Mouse (Mus musculus) intestine, postnatal 0 days (tissue): Measurements from ENCODE around the gene Cdyl2. TPM values are rescaled to one million over a fixed set of nuclear protein-coding genes. Genes with fewer than 3 reads are reported as not detected.
A peak's percentile ranks its signal among the peaks of the same experiment; 100 is the strongest.

Source experiments
- ATAC-seq: fragments of 200-750 bp; cut with Nextera tagmentation; 2 replicates; pipeline ENCODE4 v1.8.0; 2017; ENCODE audit warnings: mild to moderate bottlenecking, moderate TSS enrichment, moderate library complexity
- H3K27ac ChIP-seq: fragments of 300-500 bp; sonication (generic); 2 replicates; pipeline ENCODE4 v1.5.1; 2014; ENCODE audit warnings: mild to moderate bottlenecking, low read depth, low read length, moderate library complexity
- H3K27me3 ChIP-seq: fragments of 300-500 bp; sonication (generic); replicated peaks from 2 replicates; pipeline ENCODE4 v1.6.1; 2014; ENCODE audit warnings: low read length, mixed read lengths; ENCODE audit not compliant: control insufficient read depth, insufficient read depth
- H3K36me3 ChIP-seq: fragments of 300-500 bp; sonication (generic); 2 replicates; pipeline ENCODE4 v1.6.1; 2014; ENCODE audit warnings: mild to moderate bottlenecking, moderate library complexity; ENCODE audit not compliant: control insufficient read depth, insufficient read depth
- H3K4me1 ChIP-seq: fragments of 300-500 bp; sonication (generic); replicated peaks from 2 replicates; pipeline ENCODE4 v1.6.1; 2014; ENCODE audit warnings: antibody characterized with exemption, low read length, mixed read lengths; ENCODE audit not compliant: control insufficient read depth, insufficient read depth
- H3K4me2 ChIP-seq: fragments of 300-500 bp; sonication (generic); replicated peaks from 2 replicates; pipeline ENCODE4 v1.6.1; 2014; ENCODE audit warnings: low read depth, mild to moderate bottlenecking, moderate library complexity
- H3K4me3 ChIP-seq: fragments of 300-500 bp; sonication (generic); 2 replicates; pipeline ENCODE4 v1.5.1; 2014; ENCODE audit warnings: low read depth, low read length
- H3K9ac ChIP-seq: fragments of 300-500 bp; sonication (generic); 2 replicates; pipeline ENCODE4 v1.6.1; 2014; ENCODE audit warnings: mild to moderate bottlenecking, low read depth, low read length
- H3K9me3 ChIP-seq: fragments of 300-500 bp; sonication (generic); 2 replicates; pipeline ENCODE4 v1.6.1; 2016; ENCODE audit warnings: mixed run types; ENCODE audit not compliant: control insufficient read depth
- CTCF ChIP-seq: sonication (generic); IDR thresholded peaks from 2 replicates; pipeline ENCODE4 v1.5.1; 2016; ENCODE audit warnings: low read depth, mild to moderate bottlenecking, control low read depth, antibody characterized with exemption, moderate library complexity
- WGBS: fragments of 180-500 bp; shearing (Covaris S2); extraction: QIAGEN DNeasy Blood & Tissue Kit; methylation state at CpG from one replicate; pipeline ENCODE4 v1.1.7; 2014; 5-methylcytosine and 5-hydroxymethylcytosine counted together
- polyA plus RNA-seq: library from polyadenylated mRNA; unstranded; fragments of >200 nt; fragmentation: Nextera tagmentation; extraction: Ambion mirVana; gene quantifications from 2 replicates; pipeline ENCODE4 v1.2.1, GENCODE M21; 2015

The Cdyl2 gene
- polyA plus RNA-seq, 1 experiment from 2014 or later = 2.8 TPM

DNA sequence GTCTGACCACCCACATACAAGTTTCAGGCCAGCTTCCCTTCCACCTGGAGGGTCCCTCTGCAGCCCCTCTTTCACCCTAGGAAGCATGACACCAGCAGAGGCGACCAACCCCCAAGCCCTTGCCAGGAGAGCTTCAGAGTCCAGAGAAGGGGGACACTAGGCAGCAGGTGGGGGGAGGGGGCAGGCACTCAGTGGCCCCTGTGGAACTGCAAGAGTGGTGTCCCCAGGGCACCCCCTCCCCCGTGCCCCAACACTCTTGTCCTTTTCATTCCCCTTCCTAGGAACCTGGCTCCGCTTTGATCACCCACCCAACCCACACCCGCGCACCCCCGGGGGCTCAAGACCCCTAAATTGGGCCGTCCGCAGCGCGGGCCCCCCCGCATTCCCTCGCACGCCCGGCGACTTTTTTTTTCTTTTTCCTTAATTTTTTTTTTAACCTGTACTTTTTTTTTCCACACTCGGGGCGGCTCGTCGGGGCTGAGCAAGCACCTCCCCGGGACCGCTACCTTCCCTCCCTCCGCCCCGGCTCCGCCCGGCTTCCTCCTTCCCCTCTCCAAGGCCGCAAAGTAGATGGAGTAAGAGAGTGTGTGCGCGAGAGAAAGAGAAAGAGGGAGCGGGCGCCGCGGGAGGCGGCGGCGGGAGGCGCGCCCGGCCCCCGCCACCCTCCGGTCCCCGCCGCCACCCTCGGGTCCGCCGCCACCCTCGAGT is 661 bp downstream of the Cdyl2 start:
- Histone ChIP-seq H3K27me3 (peaks cover 19% of the 10 kb centered on the region; the same call in 1 of the 2 replicates), H3K27ac (peak overlapping the region; percentile 66), H3K4me3 (peak overlapping the region; percentile 84), H3K36me3 (no peaks in the 10 kb centered on the region), H3K4me2 (peak overlapping the region; percentile 85), H3K9ac (peak overlapping the region; percentile 68), H3K9me3 (no peaks in the 10 kb centered on the region), H3K4me1 (no peaks in the 10 kb centered on the region)
- 1% methylated on average over 38 of the region's 46 CpGs for WGBS
- no peak for TF ChIP-seq CTCF
- peak; percentile 37 for ATAC-seq

DNA sequence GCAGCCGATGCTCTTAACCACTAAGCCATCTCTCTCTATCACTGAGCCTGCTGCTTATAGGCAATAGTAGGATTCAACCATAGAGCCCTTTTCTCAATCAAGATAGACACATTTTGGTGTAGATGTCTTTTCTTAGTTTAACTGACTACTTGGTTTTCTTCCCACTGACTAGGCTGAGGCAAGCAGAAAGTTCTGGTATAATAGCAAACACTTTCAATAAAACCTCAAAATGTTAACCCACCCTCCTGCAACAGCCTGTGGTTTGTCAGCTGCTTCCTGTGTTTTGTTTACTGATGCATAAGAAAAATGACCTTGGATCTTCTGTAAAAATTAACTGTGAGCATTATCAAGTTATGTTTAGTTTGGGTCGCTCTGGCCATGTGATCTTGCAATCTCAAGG is 11.3 kb downstream of the Cdyl2 start:
- H3K9ac ChIP-seq = no peak overlapping the region
- H3K4me1 ChIP-seq = no peaks in the 10 kb centered on the region
- no peak for ATAC-seq
- H3K36me3 ChIP-seq = no peaks in the 10 kb centered on the region
- no peak for TF ChIP-seq CTCF
- no peak overlapping the region for H3K4me3 ChIP-seq
- H3K9me3 ChIP-seq = no peaks in the 10 kb centered on the region
- H3K27ac ChIP-seq = no peak overlapping the region
- no peak overlapping the region for H3K4me2 ChIP-seq
- 69% methylated on average over 2 of the region's 2 CpGs for WGBS
- H3K27me3 ChIP-seq = no peaks in the 10 kb centered on the region

DNA sequence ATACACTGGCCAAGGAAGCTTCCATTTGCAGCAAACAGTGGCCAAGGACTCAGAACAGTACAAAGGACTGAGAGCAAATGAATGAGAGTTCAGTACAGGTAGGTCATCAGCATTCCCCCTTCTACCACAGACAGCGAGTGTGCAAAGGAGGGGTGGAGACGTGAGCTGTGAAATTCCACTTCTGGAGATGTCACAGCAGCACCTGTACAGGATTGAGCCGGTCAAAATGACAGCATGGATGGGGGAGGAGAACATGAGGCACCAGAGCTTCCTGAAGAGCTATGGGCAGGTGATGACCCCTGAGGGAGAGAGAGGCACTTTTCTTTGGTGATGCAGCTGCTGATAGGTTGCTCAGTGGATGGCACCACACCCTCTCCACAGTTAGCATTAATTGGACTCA is 25.3 kb downstream of the Cdyl2 start:
- Histone ChIP-seq H3K4me2 (no peak overlapping the region), H3K4me3 (no peak overlapping the region), H3K36me3 (no peaks in the 10 kb centered on the region), H3K27me3 (no peaks in the 10 kb centered on the region), H3K9me3 (no peaks in the 10 kb centered on the region), H3K4me1 (no peaks in the 10 kb centered on the region), H3K9ac (no peak overlapping the region), H3K27ac (no peak overlapping the region)
- 80% methylated on average over 3 of the region's 3 CpGs for WGBS
- no peak for TF ChIP-seq CTCF
- ATAC-seq = no peak

DNA sequence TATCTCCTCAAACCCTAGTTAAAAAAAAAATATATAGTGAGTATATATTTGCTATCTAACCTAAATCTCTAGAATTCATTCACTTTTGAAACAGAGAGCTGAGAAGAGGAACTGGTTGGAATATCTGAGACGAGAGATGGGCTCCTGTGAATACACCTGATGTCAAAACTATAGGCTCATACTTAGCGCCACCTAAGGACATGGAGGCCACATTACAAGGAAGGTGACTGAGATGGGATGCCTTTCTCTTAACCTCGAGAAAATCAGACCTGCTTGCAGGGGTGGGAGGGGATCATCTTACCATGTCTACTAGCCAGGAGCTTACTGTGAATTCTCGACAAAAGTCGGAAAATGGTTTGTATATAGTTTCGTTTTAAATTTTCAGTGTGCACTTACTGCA is 30.3 kb downstream of the Cdyl2 start:
- Histone ChIP-seq H3K27me3 (no peaks in the 10 kb centered on the region), H3K9ac (no peak overlapping the region), H3K4me2 (no peak overlapping the region), H3K27ac (no peak overlapping the region), H3K4me3 (no peak overlapping the region), H3K36me3 (no peaks in the 10 kb centered on the region), H3K9me3 (no peaks in the 10 kb centered on the region), H3K4me1 (no peaks in the 10 kb centered on the region)
- no peak for TF ChIP-seq CTCF
- WGBS = 86% methylated on average over 6 of the region's 6 CpGs
- ATAC-seq = no peak

DNA sequence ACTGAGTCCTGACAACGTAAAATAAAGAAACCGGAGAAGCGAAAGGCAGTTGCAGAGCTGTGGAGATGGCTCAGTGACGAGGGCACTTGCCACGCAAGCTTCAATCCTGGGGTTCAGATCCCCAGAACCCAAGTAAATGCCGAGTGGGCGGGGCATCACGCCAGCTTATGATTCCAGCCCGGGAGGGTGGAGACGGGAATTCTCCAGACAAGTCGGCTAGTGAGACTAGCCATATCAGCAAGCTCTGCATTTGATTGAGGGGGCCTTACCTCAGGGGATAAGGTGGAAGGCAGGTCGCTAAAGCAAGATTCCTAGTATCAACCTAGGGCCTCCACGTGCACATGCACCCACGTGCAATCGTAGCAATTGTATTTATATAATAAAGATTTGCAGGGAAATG is 39.9 kb downstream of the Cdyl2 start:
- ATAC-seq = no peak
- Histone ChIP-seq H3K4me2 (no peak overlapping the region), H3K9me3 (no peaks in the 10 kb centered on the region), H3K36me3 (no peaks in the 10 kb centered on the region), H3K4me3 (no peak overlapping the region), H3K27me3 (no peaks in the 10 kb centered on the region), H3K4me1 (no peaks in the 10 kb centered on the region), H3K27ac (no peak overlapping the region), H3K9ac (no peak overlapping the region)
- no peak for TF ChIP-seq CTCF
- WGBS = 70% methylated on average over 15 of the region's 15 CpGs

DNA sequence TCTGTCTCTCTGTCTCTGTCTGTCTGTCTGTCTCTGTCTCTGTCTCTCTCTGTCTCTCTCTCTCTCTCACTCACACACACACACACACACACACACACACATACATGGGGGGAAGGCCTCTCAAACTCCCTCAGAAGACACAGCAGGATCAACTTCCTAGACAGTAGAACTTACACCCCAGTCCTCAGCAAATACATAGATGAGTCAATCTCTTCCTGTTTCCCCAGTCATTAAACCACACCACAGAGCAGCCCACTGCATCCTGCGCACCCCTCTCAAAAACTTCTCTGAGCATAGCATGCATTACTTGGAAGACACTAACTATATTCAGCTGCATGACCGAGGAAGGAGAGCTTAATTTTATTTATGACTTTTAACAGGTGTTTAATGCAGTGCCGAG is 43.0 kb downstream of the Cdyl2 start:
- H3K9me3 ChIP-seq = no peaks in the 10 kb centered on the region
- H3K4me2 ChIP-seq = no peak overlapping the region
- no peaks in the 10 kb centered on the region for H3K4me1 ChIP-seq
- 89% methylated on average over 3 of the region's 3 CpGs for WGBS
- no peak overlapping the region for H3K9ac ChIP-seq
- TF ChIP-seq CTCF = no peak
- ATAC-seq = no peak
- H3K36me3 ChIP-seq = no peaks in the 10 kb centered on the region
- H3K27me3 ChIP-seq = no peaks in the 10 kb centered on the region
- no peak overlapping the region for H3K27ac ChIP-seq
- H3K4me3 ChIP-seq = no peak overlapping the region
